Mouse (Mus musculus) lung, postnatal 4 days (tissue): ENCODE measurements around the gene Miox.

ENCODE experiments used
- DNase-seq, 2 experiments: peaks; one replicate each; pipeline ENCODE4 v3.0.0; 2021

Miox gene

GRCm38 (mm10) chr15:89334271-89334670 is at the start of gene Miox:
Gene Miox (plus strand): TSS chr15:89334398.
- DNase-seq: no peak

GRCm38 (mm10) chr15:89285004-89285403 is 49.2 kb upstream of the Miox start:
- no peak for DNase-seq

- DNase-seq: no peak
These were observed 48.7 kb upstream of the Miox start for GRCm38 (mm10) chr15:89285478-89285877.

GRCm38 (mm10) chr15:89286114-89286513 is 48.1 kb upstream of the Miox start:
- DNase-seq: no peak

- no peak for DNase-seq
These were observed 47.6 kb upstream of the Miox start for GRCm38 (mm10) chr15:89286582-89286981.

GRCm38 (mm10) chr15:89288227-89288767 is 45.9 kb upstream of the Miox start:
- no peak for DNase-seq

- no peak for DNase-seq
These were observed 44.7 kb upstream of the Miox start for GRCm38 (mm10) chr15:89289455-89289854.

- DNase-seq: no peak
These were observed 42.7 kb upstream of the Miox start for GRCm38 (mm10) chr15:89291521-89291920.

GRCm38 (mm10) chr15:89292795-89293194 is 41.4 kb upstream of the Miox start:
- DNase-seq: no peak

GRCm38 (mm10) chr15:89293778-89294177 is 40.4 kb upstream of the Miox start:
- DNase-seq: no peak

GRCm38 (mm10) chr15:89295580-89296165 is 38.5 kb upstream of the Miox start:
- no peak for DNase-seq

GRCm38 (mm10) chr15:89296465-89296864 is 37.7 kb upstream of the Miox start:
- peak in 1 of 2 experiments; percentile 31 for DNase-seq

- DNase-seq: no peak
These were observed 36.5 kb upstream of the Miox start for GRCm38 (mm10) chr15:89297695-89298094.

GRCm38 (mm10) chr15:89300180-89300579 is 34.0 kb upstream of the Miox start:
- no peak for DNase-seq

- DNase-seq: no peak
These were observed 33.6 kb upstream of the Miox start for GRCm38 (mm10) chr15:89300600-89300999.

GRCm38 (mm10) chr15:89305966-89306365 is 28.2 kb upstream of the Miox start:
- DNase-seq: no peak

GRCm38 (mm10) chr15:89307461-89307860 is 26.7 kb upstream of the Miox start:
- DNase-seq: no peak

GRCm38 (mm10) chr15:89308406-89309139 is 25.6 kb upstream of the Miox start:
- no peak for DNase-seq

- DNase-seq: peak; percentile 32 to 57
These were observed 24.2 kb upstream of the Miox start for GRCm38 (mm10) chr15:89309962-89310498.

- DNase-seq: no peak
These were observed 20.8 kb upstream of the Miox start for GRCm38 (mm10) chr15:89313359-89313758.

- DNase-seq: no peak
These were observed 20.1 kb upstream of the Miox start for GRCm38 (mm10) chr15:89314107-89314506.

GRCm38 (mm10) chr15:89314511-89315189 is 19.5 kb upstream of the Miox start:
- DNase-seq: peak; percentile 52 to 61

GRCm38 (mm10) chr15:89315190-89315731 is 18.9 kb upstream of the Miox start, which contains the start of gene Sbf1:
Gene Sbf1 (minus strand): TSS chr15:89315311.
- peak; percentile 99 for DNase-seq
